Mouse (Mus musculus): ENCODE results near the gene Ubr1. TPM values are rescaled to one million over a fixed set of nuclear protein-coding genes. Genes with fewer than 3 reads are reported as not detected.

The Ubr1 gene
- polyA plus RNA-seq (2016; fragmentation: Nextera tagmentation; extraction: Ambion mirVana), result 16.1 and 18.3 TPM in 2 replicates

DNA sequence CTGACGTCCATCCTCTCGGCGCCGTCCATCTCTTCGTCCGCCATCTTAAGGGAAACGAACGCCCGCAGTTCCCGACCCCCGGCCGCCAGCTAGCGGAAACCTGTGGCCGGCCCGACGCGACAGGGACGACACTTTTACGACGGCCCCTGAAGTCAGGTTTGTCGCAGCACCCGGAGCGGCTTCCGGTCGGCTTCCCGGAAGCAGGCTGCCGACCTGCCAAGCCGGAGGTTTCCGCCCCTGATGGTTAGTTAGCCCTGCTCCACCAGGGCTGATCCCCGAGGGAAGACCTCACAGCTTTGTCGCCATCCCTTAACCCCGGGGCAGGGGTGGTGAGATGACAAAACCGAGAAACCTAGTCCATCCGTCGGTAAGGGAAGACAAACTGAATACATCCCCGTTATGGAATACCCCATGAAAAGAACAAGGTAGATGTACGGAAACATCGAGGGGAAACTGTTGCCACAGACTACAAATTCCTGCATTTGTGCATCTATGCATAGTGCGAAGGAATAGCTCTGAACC is at the start of gene Ubr1:
Ubr1 (minus strand) TSS at position 157 of the 522 bp plus-strand sequence.
- under 1% methylated on average over 39 of the region's 39 CpGs for WGBS (ENCODE audit: insufficient replicate concordance)
- peak; percentile 86 for ATAC-seq

DNA sequence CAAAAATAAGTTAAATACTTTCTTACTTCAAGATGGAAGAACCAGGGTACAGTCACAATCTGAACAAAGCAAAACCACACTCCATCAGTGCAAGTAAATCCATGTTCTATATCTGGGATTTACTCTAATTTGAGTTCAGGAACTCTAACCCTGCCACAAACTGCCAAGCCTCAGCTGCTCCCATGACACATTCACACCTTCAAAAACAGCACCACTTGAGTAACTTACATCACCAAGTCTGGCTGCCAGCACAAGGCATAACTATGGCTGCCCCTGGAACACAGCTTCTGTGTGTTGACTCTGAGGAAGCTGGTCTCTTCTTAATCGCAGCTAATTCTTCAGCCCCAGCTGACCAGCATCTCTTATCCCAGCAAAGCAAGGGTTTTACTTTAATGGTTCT is 46.6 kb upstream of the Ubr1 start:
- Histone ChIP-seq H3K27ac (no peak overlapping the region), H3K27me3 (replicated peaks) (no peaks in the 10 kb centered on the region), H3K4me1 (no peaks in the 10 kb centered on the region), H3K9me3 (replicated peaks) (no peaks in the 10 kb centered on the region), H3K4me2 (no peak overlapping the region), H3K4me3 (no peak overlapping the region), H3K9ac (no peak overlapping the region), H3K36me3 (peaks cover 83% of the 10 kb centered on the region)
- WGBS (ENCODE audit: insufficient replicate concordance), result 83% methylated on average over 1 of the region's 1 CpGs
- ATAC-seq, result no peak

More for the DNA sequence above, at the start of gene Ubr1:
- no peaks in the 10 kb centered on the region for H3K9me3 ChIP-seq (replicated peaks)
- peaks cover 10% of the 10 kb centered on the region; the same call in 1 of the 2 replicates for H3K36me3 ChIP-seq
- H3K9ac ChIP-seq, result peak within 1 kb of the TSS; percentile 87
- H3K4me2 ChIP-seq, result peak within 1 kb of the TSS; percentile 72
- peak within 1 kb of the TSS; percentile 84 for H3K4me3 ChIP-seq
- no peaks in the 10 kb centered on the region for H3K27me3 ChIP-seq (replicated peaks)
- H3K27ac ChIP-seq, result peak within 1 kb of the TSS; percentile 86
- peaks cover 54% of the 10 kb centered on the region for H3K4me1 ChIP-seq

DNA sequence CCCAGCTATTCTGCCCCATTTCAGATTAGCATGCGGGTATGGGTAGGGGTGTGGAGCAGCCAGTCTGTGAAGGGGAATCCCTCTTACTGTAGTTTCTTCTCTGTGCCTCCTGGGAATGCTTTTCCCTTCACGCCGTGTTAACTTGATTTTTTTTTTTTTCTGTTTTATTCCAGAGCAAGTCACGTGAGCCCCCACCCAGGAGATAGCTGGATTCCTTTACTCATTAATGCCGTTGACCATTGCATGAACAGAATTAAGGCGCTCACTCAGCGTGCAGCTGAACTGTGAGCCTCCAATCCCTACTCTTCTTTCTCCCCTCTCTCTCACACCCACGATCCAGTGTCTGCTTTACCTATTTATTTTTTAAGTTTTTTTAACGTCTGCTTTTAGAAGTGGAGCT is 45.7 kb upstream of the Ubr1 start:
- Histone ChIP-seq H3K4me1 (no peaks in the 10 kb centered on the region), H3K27me3 (replicated peaks) (no peaks in the 10 kb centered on the region), H3K4me3 (no peak overlapping the region), H3K4me2 (no peak overlapping the region), H3K9me3 (replicated peaks) (no peaks in the 10 kb centered on the region), H3K9ac (no peak overlapping the region), H3K36me3 (peaks cover 82% of the 10 kb centered on the region), H3K27ac (no peak overlapping the region)
- no peak for ATAC-seq
- 82% methylated on average over 9 of the region's 9 CpGs for WGBS (ENCODE audit: insufficient replicate concordance)

DNA sequence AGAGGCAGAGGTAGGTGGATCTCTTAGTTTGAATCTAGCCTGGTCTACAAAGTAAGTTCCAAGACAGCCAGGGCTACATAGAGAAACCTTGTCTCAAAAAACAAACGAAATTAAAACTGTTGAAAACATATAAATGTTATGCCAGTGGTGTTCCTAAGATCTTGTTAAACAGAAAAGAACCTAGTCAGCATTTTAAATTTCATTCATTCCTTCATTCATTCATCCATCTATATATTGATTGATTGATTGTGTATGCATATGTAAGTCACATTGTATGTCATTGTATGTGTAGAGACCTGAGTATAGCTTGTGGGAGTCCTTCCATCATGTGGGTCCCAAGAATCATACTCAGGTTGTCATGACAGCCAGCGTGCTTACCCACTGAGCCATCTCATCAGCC is 45.0 kb upstream of the Ubr1 start:
- peaks cover 81% of the 10 kb centered on the region for H3K36me3 ChIP-seq
- ATAC-seq, result no peak
- WGBS (ENCODE audit: insufficient replicate concordance), result 75% methylated on average over 2 of the region's 2 CpGs

DNA sequence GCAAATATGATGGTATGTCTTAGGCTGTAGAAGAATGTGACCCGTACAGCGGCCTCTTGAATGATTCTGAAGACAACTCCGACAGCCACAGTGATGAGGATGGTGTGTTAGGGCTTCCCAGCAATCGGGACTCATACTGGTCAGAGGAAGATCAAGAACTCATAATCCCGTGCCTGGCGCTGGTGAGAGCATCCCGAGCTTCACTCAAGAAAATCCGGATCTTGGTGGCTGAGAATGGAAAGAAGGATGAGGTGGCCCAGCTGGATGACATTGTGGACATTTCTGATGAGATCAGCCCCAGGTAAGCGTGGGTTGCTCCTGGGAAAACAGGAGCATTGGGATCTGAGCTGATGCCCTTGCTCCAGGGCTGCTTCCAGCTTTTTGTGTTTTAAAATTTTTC is 42.2 kb upstream of the Ubr1 start:
- H3K4me1 ChIP-seq, result peaks cover 15% of the 10 kb centered on the region
- H3K27me3 ChIP-seq (replicated peaks), result no peaks in the 10 kb centered on the region
- peaks cover 63% of the 10 kb centered on the region for H3K36me3 ChIP-seq
- H3K4me3 ChIP-seq, result no peak overlapping the region
- H3K27ac ChIP-seq, result no peak overlapping the region
- no peak overlapping the region for H3K9ac ChIP-seq
- H3K4me2 ChIP-seq, result no peak overlapping the region
- ATAC-seq, result no peak
- H3K9me3 ChIP-seq (replicated peaks), result no peaks in the 10 kb centered on the region
- WGBS (ENCODE audit: insufficient replicate concordance), result 89% methylated on average over 9 of the region's 9 CpGs

More for the DNA sequence above, 45.0 kb upstream of the Ubr1 start:
- Histone ChIP-seq H3K9me3 (replicated peaks) (no peaks in the 10 kb centered on the region), H3K9ac (no peak overlapping the region), H3K4me2 (no peak overlapping the region), H3K27ac (no peak overlapping the region), H3K4me1 (no peaks in the 10 kb centered on the region), H3K27me3 (replicated peaks) (no peaks in the 10 kb centered on the region), H3K4me3 (no peak overlapping the region)

DNA sequence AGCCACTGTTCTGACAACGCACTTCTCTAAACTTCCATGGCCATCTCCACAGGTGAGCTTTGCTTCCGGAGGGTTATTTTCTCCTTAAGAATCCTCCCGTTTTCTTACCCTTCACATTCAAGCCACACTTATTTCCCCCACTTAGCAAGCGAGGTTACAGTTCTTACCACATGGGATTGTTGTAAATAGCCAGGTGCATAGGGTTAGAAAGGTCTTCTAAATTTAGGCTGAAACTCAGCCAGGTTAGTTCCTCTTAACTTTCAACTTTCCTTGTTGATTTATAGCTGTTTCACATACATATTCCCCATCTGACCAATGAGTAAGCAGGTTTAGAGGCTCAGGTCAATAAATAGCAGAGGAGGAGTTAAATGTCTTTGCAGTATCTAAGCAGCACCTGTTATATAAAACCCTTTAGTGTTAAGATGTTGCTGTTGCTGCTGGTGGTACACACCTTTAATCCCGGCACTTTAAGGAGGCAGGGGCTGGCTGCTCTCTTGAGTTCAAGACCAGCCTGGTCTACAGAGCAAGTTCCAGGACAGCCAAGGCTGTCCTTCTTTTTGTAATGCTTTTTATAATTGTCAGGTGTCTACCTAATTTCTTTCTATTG is 38.7 kb upstream of the Ubr1 start:
- peak overlapping the region; percentile 89 for H3K27ac ChIP-seq
- peak overlapping the region; percentile 84 for H3K9ac ChIP-seq
- ATAC-seq, result no peak
- no peaks in the 10 kb centered on the region for H3K27me3 ChIP-seq (replicated peaks)
- WGBS (ENCODE audit: insufficient replicate concordance), result 20% methylated on average over 5 of the region's 5 CpGs
- peak overlapping the region; percentile 86 for H3K4me3 ChIP-seq
- peaks cover 17% of the 10 kb centered on the region for H3K4me1 ChIP-seq
- H3K4me2 ChIP-seq, result peak overlapping the region; percentile 84
- no peaks in the 10 kb centered on the region for H3K9me3 ChIP-seq (replicated peaks)
- H3K36me3 ChIP-seq, result peaks cover 38% of the 10 kb centered on the region

DNA sequence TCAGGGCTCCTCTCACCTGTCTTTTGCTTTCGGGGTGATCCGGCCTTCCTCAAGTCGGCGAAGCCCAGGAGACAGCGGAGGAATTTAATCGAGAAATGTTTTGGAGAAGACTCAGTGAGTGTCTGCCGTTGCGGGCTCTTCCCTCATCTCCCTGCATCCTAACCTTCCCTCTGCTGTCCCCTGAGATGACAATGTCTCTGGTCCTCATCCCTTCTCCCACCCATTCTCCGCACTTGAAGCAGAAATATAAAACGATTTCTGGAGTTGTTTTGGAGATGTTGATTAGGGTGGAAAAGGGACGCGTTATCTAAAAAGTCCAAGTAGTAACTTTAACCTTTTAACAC is 38.1 kb upstream of the Ubr1 start:
- no peaks in the 10 kb centered on the region for H3K27me3 ChIP-seq (replicated peaks)
- peak overlapping the region; percentile 89 for H3K27ac ChIP-seq
- peak overlapping the region; percentile 84 for H3K9ac ChIP-seq
- peaks cover 17% of the 10 kb centered on the region for H3K4me1 ChIP-seq
- H3K4me2 ChIP-seq, result peak overlapping the region; percentile 84
- H3K4me3 ChIP-seq, result peak overlapping the region; percentile 86
- 1% methylated on average over 12 of the region's 12 CpGs for WGBS (ENCODE audit: insufficient replicate concordance)
- H3K9me3 ChIP-seq (replicated peaks), result no peaks in the 10 kb centered on the region
- peaks cover 34% of the 10 kb centered on the region for H3K36me3 ChIP-seq
- ATAC-seq, result peak; percentile 51

DNA sequence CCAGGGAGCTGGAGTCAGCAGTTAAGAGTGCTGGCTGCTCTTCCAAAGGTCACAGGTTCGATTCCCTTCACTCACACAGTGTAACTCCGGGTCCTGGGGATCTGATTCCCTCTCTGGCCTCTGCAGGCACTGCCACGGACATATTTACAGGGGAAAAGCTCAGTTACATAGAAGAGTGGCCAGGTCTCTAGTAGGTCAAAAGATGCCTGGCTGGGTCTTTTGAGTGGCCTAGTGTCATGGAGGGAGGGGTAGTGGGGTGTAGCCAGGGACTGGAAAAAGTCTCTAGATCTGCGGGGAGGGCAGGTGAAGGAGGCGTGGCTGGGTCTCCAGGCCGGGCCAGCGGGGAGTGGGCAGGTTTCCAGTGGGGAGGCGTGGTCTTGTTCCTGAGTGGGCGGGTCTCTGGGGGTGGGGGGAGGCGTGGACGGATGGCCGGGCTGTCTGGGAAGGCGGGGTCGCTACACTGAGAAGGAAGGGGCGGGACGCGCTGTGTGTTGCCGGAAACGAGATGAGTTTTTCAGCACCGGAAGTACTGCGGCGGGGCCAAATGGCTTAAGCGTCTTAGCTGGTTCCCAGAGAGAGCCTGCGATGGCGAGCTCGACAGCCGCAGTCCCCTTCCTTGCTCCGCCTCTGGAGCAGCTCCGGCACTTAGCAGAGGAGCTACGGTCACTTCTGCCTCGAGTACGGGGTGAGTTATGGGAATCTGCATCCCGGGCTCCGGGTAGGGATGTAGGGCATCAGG is 37.6 kb upstream of the Ubr1 start, which contains the start of gene Ccndbp1:
Ccndbp1 (plus strand) TSS at position 479 of the 739 bp plus-strand sequence.
- peak; percentile 96 for ATAC-seq
- peak within 1 kb of the TSS; percentile 89 for H3K27ac ChIP-seq
- WGBS (ENCODE audit: insufficient replicate concordance), result 2% methylated on average over 34 of the region's 34 CpGs

DNA sequence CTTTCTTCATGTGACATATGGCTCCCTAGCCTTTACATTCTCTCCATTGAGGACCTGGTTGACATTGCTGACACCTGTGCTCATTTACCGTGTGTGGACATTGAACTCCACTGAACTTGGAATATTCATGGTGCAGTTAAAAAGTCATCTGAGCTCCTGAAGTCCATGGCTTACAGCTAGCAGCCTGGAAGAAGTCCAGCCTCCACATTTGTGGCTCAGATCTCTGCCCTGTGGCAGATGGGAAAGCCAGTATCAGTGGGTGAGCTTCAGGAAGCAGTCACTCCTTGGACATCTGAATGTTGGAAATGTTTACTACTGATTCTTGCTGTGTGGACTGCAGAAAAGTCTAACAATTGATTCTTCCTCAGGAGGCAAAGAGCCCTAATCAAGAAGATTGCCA is 36.5 kb upstream of the Ubr1 start:
- ATAC-seq, result no peak
- Histone ChIP-seq H3K36me3 (peaks cover 21% of the 10 kb centered on the region), H3K9ac (no peak overlapping the region), H3K4me3 (no peak overlapping the region), H3K9me3 (replicated peaks) (no peaks in the 10 kb centered on the region), H3K27me3 (replicated peaks) (no peaks in the 10 kb centered on the region), H3K4me2 (no peak overlapping the region), H3K4me1 (peaks cover 17% of the 10 kb centered on the region), H3K27ac (peak overlapping the region; percentile 61)
- 69% methylated on average over 1 of the region's 1 CpGs for WGBS (ENCODE audit: insufficient replicate concordance)

More for the DNA sequence above, 37.6 kb upstream of the Ubr1 start, which contains the start of gene Ccndbp1:
- Histone ChIP-seq H3K27me3 (replicated peaks) (no peaks in the 10 kb centered on the region), H3K4me1 (peaks cover 17% of the 10 kb centered on the region), H3K9me3 (replicated peaks) (no peaks in the 10 kb centered on the region), H3K9ac (peak within 1 kb of the TSS; percentile 84), H3K4me2 (peak within 1 kb of the TSS; percentile 84), H3K36me3 (peaks cover 31% of the 10 kb centered on the region), H3K4me3 (peak within 1 kb of the TSS; percentile 86)

DNA sequence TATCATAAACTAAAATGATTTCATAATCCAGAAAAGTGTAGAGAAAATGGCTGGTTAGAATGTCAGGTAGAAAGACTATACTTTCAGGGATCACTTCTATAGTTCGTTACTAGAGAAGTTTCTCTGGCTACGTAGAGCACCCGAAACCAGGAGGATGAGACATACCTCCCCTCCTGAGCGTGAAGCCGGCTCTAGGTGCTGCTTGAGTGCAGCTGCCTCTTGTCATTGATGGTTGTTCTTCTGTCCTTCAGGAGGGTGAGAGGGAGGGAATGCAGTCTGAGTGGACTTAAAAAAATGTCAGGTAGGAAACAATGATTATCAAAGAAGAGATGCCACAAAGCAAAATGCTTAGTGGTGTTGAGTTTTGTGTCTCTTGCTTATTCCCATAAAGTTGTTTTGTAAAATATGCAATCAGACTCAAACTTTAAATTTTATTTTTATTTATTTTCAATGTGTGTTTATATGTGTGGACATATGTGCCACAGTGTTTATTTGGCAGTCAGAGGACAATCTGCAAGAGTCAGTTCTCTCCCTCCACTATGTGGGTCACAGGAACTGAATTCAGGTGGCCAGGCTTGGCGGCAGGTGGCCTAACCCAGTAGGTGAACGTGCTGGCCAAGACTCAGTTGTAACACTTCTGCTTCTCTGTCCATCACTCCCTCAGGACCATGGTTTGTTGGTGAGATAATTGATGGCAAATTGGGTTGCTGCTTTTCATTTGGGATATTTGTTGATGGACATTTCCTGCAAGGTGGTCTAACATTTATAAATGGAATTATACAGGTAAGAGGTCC is 33.7 kb upstream of the Ubr1 start:
- 74% methylated on average over 7 of the region's 7 CpGs for WGBS (ENCODE audit: insufficient replicate concordance)
- ATAC-seq, result no peak

DNA sequence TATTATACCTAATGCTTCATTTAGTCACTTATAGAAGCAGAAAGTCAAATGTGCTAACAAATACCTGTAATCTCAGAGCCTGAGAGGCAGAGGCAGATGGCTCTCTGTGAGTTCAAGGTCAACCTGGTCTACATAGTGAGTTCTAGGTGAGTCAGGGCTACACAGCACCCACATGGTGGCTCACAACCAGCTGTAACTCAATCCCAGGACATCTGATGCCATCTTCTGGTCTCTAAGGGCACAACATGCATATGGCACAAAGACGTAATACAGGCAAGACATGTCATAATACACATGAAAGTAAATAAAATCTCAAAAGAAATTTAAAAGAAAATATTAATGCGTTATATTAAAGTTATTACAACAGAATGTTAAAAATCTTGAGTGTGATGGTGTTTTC is 33.1 kb upstream of the Ubr1 start:
- Histone ChIP-seq H3K9ac (no peak overlapping the region), H3K9me3 (replicated peaks) (no peaks in the 10 kb centered on the region), H3K4me1 (peaks cover 11% of the 10 kb centered on the region), H3K27ac (no peak overlapping the region), H3K36me3 (no peaks in the 10 kb centered on the region), H3K27me3 (replicated peaks) (no peaks in the 10 kb centered on the region), H3K4me3 (no peak overlapping the region), H3K4me2 (no peak overlapping the region)
- no peak for ATAC-seq
- WGBS (ENCODE audit: insufficient replicate concordance), result 60% methylated on average over 2 of the region's 2 CpGs

More for the DNA sequence above, 33.7 kb upstream of the Ubr1 start:
- Histone ChIP-seq H3K9me3 (replicated peaks) (no peaks in the 10 kb centered on the region), H3K4me3 (no peak overlapping the region), H3K36me3 (no peaks in the 10 kb centered on the region), H3K27me3 (replicated peaks) (no peaks in the 10 kb centered on the region), H3K4me1 (peaks cover 12% of the 10 kb centered on the region), H3K4me2 (no peak overlapping the region), H3K9ac (no peak overlapping the region), H3K27ac (no peak overlapping the region)
